Mouse (Mus musculus): ENCODE results near the gene Mapk8ip3.
"Not testable (repeated sequence)": the region's sequence is repeated elsewhere in the genome, so short reads cannot be mapped to it uniquely, and the experiment has no call there.

The Mapk8ip3 gene

GRCm38 (mm10) chr17:24936259-24937237 lies at the start of gene Mapk8ip3:
Gene Mapk8ip3 (minus strand): TSS chr17:24936977.
- peak; percentile 86 for DNase-seq (ENCODE audit: low read depth, low spot score)

DNA sequence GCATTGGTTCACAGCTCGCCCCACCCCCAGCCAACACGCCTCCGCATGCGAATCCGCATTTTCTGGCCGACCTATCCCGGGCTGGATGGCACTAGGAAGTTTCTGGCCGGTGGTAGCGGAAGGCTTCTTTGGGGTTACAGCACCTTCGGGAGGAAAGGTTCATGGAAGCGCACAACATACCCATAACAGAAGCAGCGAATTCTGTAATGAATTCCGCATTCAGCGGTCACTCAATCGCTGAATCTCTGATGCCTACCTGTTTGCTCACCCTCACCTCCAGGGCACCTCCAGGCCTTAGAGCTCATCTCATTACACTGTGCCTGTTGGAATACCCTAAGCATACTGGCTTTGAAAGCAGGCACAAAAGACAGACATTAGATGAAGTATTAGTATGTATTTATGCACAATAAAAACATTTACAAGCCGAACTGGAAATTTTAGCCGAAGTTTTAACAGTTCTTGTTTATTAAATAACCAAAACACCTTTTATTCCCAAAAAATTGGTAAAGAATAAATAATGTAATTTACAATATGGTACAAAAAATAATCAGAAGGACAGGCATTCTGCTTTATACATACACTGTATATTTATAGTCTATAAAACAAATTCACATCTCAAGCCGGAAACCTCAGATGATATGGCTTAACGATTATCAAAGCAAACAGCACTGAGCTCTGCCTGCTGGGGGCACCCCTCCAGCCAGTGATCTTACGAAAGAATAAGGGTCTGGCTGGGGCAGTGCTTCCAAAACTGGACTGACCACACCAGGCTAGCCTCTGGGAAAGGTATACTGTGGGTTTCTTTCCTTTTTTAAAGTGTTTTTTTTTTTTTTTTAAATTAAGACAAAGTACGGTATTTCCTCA lies 24.3 kb upstream of the Mapk8ip3 start:
- no peak for DNase-seq (ENCODE audit: low read depth, low spot score)

DNA sequence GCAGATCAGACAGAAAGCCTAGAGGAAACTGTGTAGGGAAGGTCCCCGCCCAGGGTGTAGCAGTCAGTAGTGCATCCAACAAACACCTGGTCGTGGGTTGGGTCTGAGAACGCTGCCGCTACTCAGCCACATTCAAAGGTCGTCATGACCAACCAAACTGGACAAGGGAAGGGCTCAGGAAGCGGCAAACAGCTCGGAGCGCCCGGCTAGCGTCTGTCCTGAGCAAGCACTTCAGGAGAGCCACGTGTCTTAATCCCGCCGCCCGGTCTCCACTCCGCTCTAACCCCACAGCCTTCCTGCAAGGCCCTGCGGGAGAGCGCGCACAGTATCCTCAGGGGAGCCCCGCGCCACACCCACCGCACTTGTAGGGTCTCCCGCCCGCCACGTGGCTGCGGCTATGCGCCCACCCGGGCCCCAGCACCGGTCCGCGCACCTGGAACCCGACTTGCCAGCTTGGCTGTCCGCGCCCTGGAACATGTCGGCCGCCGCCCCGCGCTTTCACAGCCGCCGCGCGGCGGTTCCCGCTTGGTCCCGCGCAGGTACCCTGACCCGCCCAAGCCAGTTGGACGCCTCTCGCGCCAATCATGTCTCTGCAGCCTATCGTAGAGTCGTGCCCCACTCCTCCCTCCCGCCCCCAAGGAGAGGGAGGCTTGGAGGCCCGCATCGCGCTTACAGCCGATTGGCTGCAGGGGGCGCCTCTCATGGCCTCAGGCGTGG lies 23.5 kb upstream of the Mapk8ip3 start, which contains the start of gene Jpt2:
TSS of gene Jpt2 (minus strand) at position 555 of the 717 bp plus-strand sequence.
- peak; percentile 98 for DNase-seq (ENCODE audit: low read depth, low spot score)

- DNase-seq (ENCODE audit: low read depth, low spot score), result no peak
Observed at GRCm38 (mm10) chr17:24959371-24959770, 22.6 kb upstream of the Mapk8ip3 start.

- no peak for DNase-seq (ENCODE audit: low read depth, low spot score)
Observed at GRCm38 (mm10) chr17:24953291-24953690, 16.5 kb upstream of the Mapk8ip3 start.

- DNase-seq (ENCODE audit: low read depth, low spot score), result no peak
Observed at GRCm38 (mm10) chr17:24950671-24951070, 13.9 kb upstream of the Mapk8ip3 start.

- DNase-seq (ENCODE audit: low read depth, low spot score), result no peak
Observed at GRCm38 (mm10) chr17:24948204-24948603, 11.4 kb upstream of the Mapk8ip3 start.

DNA sequence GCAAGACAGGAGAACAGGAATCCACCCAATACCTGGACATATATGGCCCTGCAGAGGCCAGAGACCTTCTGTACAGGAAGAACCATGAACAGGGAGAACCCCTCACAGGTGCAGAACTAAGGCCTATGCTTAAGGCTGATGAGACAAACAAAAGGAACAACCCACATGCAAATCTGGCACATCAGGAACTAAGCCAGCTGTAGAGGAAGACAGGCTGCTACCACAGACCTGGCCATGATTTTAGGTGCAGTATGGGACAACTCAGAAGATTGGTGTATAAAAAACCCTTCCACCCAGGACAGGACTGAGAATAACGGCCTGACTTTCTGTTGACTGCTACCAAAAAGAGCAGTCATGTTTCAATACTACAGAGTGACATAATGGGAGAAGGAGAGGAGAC lies 6.8 kb upstream of the Mapk8ip3 start:
- not testable (repeated sequence) for DNase-seq (ENCODE audit: low read depth, low spot score)

GRCm38 (mm10) chr17:24943036-24943435 lies 6.3 kb upstream of the Mapk8ip3 start:
- no peak for DNase-seq (ENCODE audit: low read depth, low spot score)

DNA sequence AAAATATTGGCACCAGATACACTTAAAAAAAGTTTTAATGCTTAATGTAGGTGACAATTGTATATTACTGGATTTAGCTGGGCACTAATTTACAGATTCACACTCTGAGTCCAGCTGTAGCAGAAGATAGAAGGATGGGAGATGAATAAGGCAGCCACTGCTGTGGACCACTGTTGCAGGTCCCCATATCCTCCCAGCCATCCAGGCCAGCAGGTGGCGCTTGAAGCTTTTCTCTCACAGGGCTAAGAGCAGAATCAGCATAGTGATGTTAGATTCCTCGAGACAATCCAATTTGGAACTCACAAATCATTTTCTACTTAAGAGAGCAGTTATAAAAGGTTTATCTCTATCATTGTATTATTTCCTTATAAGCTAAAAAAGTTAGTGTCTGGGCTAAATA lies 5.7 kb upstream of the Mapk8ip3 start:
- not testable (repeated sequence) for DNase-seq (ENCODE audit: low read depth, low spot score)

GRCm38 (mm10) chr17:24937266-24937665 lies 489 bp upstream of the Mapk8ip3 start:
- no peak for DNase-seq (ENCODE audit: low read depth, low spot score)

DNA sequence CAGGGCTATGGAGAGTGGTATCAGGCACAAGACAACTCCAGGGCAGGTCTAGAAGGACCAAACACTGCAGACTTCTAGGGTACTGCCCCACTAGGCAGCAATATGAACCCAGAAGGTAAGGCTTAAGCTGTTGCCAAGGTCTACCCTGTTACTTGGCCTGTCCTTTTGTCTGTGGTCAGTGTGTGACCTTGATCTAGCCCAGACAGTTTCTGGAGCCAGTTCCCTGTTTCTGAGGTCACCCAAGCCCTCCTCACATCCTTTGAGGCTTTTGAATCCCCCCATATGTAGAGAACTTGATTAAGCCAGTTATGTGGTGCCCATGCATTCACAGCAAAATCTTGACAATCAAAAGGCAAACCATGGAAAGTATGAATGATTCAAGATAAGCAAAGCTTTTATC lies 1.1 kb downstream of the Mapk8ip3 start:
- no peak for DNase-seq (ENCODE audit: low read depth, low spot score)

DNA sequence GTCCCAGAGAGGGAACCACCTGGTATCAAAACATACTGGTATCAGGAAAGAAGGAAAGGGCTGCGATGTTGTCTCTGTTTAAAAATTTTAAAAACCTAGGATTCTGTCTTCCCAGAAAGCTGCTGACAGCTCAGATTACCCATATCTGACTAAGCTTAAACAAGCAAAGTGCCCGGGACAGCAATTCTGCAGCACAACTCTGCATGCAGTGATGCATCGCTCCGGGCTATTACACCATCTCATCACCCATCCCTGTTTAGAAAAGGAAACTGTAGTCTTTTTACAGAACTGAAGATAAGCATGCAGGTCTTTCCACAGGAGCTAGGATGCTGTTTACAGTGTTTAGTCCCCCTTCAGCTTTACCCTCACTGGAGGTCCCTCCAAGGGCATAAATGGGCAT lies 1.9 kb downstream of the Mapk8ip3 start:
- no peak for DNase-seq (ENCODE audit: low read depth, low spot score)

- DNase-seq (ENCODE audit: low read depth, low spot score), result no peak
Observed at GRCm38 (mm10) chr17:24933163-24933562, 3.6 kb downstream of the Mapk8ip3 start.

DNA sequence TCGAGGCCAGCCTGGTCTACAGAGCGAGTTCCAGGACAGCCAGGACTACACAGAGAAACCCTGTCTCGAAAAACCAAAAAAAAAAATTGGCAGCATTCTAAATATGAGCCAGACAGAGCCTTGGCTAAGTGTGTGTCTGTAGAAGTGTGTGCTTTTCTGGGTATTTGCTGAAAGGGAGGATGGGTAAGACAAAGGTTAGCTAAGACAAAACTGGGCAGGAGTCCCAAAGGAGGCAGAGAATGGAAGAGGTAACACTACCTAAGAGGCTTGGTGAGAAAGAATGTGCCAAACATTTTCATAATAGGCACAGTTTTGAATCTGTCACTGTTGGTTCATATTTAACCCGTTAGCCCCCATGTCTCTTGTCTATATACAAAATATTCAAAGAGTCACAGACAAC lies 4.3 kb downstream of the Mapk8ip3 start:
- DNase-seq (ENCODE audit: low read depth, low spot score), result no peak

DNA sequence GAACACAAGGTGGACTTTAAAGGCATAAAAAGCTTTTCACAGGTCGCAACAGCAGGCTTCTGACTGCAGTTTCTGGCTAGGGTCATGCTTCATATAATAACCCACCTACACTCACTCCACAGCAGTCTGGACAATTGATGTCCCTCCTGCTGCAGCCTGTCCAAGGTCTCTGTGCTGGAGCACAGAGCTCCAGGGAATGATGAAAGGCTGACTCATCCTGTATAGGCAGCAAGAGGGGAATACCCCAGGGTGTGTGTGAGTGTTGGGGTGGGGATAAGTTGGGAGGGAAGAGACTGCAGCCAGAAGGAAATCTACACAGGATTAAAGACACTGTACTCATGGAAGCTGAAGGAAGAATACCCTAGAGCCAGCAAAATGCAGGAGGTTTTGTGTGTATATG lies 7.3 kb downstream of the Mapk8ip3 start:
- DNase-seq (ENCODE audit: low read depth, low spot score), result no peak

GRCm38 (mm10) chr17:24923246-24923645 lies 13.5 kb downstream of the Mapk8ip3 start:
- no peak for DNase-seq (ENCODE audit: low read depth, low spot score)

DNA sequence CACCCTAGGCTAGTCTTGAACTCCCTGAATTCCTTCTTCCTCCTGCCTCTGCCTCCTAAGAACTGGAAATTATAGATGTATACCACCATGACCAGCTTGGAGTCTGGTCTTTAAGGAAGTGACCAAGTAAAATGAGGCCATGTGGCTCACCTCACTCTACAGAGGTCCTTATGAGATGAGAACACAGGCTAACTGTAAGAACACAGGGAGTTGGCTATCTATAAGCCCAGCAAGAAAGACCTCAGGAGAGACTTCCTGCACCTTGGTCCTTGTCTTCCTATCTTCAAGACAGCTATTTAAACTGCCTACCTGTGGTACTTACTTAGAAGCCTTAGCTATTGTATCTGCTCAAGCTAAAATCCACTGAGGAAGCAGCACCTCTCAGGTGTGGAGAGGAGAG lies 22.8 kb downstream of the Mapk8ip3 start:
- no peak for DNase-seq (ENCODE audit: low read depth, low spot score)

DNA sequence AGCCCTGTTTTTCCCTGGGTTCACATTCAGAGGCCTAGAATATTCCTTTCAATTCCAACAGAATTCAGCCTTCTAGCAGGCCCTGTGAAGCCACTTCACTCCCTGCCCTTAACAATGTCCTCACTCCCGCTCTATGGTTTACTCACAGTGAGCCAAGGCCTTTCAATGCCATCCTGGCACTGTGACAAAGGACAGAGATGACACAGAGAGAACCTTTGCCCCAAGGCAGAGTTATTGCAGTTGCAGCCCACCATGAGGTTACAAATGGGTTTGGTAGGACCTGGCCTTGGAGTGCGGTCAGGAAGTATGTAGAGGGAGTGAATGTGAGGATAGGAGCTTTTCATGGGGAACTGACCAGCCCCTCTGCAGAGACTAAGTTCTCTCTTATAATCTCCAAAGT lies 29.2 kb downstream of the Mapk8ip3 start:
- DNase-seq (ENCODE audit: low read depth, low spot score), result no peak

- DNase-seq (ENCODE audit: low read depth, low spot score), result no peak
Observed at GRCm38 (mm10) chr17:24903767-24904166, 33.0 kb downstream of the Mapk8ip3 start.

DNA sequence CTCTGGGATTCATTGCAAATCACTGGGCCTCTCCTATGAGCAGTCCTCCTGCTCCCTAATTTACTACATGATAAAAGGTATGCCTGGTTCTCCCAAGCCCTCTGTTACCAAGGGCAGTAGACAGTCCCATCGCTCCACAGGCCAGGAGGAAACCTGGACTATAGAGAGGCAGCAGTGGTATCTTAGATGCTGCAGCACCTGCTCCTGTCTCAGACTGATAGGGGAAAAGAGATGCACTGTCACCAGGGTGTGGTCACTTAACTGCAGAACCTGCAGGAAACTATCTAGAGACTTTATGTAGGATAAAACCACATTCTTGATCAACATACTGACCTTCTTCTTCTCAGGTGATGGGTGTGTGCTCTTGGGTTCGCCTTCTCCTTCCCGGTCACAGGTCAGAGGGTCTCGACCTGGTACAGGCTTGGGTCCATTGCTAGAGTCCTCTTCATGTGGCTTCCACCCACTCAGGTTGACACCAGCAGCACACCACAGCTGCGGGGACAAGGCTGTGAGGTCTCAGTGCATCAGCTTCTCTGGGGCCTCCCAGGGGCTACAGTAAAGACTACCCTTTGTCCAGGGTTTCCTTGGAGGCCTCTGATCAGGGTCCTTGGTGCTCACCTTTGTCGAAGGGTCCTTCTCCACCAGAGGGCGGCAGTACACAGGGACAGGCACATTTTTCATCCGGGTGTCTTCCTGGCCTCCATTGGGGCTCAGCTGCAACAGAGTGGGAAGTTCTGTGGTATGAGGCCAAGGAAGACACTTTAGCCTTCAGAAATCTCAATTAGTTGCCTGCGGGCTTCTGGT lies 33.9 kb downstream of the Mapk8ip3 start:
- no peak for DNase-seq (ENCODE audit: low read depth, low spot score)

Data from forelimb bud, embryonic 11.5 days (tissue).